Mouse (Mus musculus): ENCODE results near the gene St6galnac1. TPM values are rescaled to one million over a fixed set of nuclear protein-coding genes. Genes with fewer than 3 reads are reported as not detected.
"Not testable (repeated sequence)": the region's sequence is repeated elsewhere in the genome, so short reads cannot be mapped to it uniquely, and the experiment has no call there.

Gene St6galnac1
- total RNA-seq, 2 experiments from 2014 or later = not detected

DNA sequence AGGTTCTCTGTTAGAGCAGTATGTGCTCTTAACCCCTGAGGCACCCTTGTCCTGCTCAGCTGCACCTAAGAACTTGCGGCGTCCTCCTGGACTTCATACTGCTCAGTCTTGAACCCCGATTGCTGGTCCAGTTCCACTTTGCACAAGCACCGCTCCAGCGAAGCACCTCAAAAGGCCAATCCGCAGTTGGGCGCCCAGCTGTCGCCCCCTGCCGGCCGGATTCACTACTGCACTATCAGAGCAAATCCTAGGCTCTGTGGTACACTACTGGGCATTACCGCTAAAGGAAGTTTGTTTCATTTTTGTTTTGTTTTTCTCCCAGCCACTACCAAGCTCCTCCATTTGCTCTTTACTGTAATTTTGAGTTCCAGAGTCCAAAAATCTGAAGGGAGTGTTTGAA lies 36.9 kb downstream of the St6galnac1 start:
- DNase-seq = no peak
- Histone ChIP-seq H3K4me3 (no peak overlapping the region), H3K27ac (no peak overlapping the region)
- peak; percentile 61 for TF ChIP-seq CTCF (IDR thresholded peaks at IDR 0.05)
- intact Hi-C loops (cut with DNase I) = no loop called here

GRCm38 (mm10) chr11:116732536-116732935 lies 42.8 kb downstream of the St6galnac1 start:
- H3K27ac ChIP-seq = no peak overlapping the region
- no peak for TF ChIP-seq CTCF (IDR thresholded peaks at IDR 0.05)
- H3K4me3 ChIP-seq = no peak overlapping the region
- intact Hi-C loops (cut with DNase I) = no loop called here
- DNase-seq = no peak

DNA sequence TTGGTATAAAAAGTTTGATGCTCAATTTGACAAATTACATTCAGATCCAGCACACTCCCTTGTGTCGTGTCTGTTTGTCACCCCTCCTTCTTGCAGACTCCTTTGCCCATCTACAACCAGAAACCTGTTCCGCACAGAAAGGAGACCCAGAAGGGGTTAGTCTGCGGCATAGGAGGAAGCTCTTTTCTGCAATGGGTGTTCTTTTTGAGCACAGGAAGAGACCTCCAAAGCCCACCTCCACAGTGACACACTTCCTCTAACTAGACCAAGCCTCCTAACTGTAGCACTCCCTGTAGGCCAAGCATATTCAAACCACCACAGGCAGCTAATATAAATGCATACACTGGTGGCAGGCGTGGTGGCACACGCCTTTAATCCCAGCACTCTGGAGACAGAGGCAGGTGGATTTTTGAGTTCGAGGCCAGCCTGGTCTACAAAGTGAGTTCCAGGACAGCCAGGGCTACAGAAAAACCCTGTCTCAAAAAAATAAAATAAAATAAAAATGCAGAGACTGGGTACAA lies 44.2 kb downstream of the St6galnac1 start:
- intact Hi-C loops (cut with DNase I); DNase-seq; H3K27ac ChIP-seq; H3K4me3 ChIP-seq: not testable (repeated sequence)

DNA sequence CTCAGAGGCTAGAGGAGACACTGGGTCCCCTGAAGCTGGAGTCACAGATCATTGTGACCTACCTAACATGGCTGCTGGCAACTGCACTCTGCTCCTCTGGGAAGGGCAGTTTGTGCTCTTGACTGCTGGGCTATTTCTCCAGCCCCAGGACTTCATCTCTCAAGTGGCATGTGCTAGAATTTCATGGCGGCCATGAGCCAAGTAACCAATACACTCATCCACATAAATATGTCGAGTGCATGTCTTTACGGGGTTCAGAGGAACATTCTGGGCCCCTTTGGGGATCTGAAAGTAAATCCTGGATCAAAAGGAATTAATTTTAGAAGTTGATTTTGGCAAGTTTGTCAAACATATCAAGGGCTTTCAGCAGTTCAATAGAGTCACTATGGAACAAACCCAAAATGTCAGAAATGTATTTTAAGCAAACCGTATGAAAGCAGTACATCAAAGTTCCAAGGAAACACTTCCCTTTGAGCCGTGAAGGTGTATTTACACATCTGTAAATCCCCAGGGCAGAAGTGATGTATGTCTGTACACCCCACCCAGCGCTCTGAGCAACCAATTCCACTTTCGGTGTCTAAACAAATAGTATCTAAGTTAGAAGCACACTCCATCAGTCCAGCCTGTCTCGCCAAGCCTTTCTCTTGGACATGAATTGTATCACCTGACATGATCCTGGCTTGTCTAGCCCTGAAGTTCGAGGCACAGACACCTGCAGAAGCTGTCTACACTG lies 45.9 kb downstream of the St6galnac1 start:
- no peak for TF ChIP-seq CTCF (IDR thresholded peaks at IDR 0.05)
- Histone ChIP-seq H3K4me3 (no peak overlapping the region), H3K27ac (no peak overlapping the region)
- DNase-seq = no peak
- intact Hi-C loops (cut with DNase I) = no loop called here

- Histone ChIP-seq H3K27ac (no peak overlapping the region), H3K4me3 (no peak overlapping the region)
- no peak for TF ChIP-seq CTCF (IDR thresholded peaks at IDR 0.05)
- DNase-seq = no peak
- intact Hi-C loops (cut with DNase I) = no loop called here
Measured at GRCm38 (mm10) chr11:116726156-116726555, 49.2 kb downstream of the St6galnac1 start.

DNA sequence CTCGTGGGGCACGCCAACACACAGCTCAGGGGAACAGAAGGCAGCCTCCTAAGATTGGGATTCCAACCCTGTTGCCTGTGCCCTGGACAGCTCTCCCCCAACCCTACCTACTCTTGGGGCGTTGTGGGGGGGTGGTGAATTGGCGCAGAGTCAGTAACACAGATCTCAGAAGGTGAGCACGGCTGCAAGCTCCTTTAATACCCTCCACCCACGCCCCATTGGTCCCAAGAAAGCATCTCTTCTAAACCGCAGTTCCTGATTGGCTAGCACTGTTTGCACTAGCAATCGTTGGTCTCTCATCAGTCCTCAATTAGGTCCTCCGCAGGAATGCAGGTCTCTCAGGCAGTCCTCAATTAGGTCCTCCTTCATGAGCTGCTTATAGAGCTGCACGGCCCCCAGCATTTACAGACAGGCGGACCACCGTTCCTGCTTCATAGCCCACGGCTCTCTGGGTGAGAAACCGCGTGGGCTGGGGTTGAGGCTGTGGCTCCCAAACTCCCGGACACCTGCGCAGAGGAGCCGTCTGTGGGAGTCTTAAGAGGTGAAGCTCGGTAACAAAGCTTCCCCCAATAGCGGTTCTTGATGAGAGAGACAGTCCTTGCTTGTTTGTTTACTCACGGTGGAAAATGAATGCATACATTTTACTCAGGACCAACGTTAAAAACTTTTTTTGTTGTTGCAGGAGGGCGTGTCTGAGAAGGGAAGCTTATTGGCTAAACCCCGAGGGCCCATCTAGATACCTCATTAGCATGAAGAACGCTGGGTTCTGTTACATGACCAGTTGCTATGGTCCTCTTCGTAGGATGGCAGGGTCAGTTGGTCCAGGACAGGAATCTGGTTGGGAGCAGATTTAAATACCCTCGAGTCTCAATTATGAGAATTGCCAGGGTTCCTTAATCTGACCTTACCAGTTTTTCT lies 50.0 kb downstream of the St6galnac1 start:
- intact Hi-C loops (cut with DNase I) = no loop called here
- DNase-seq = no peak
- TF ChIP-seq CTCF (IDR thresholded peaks at IDR 0.05) = no peak
- H3K4me3 ChIP-seq = no peak overlapping the region
- no peak overlapping the region for H3K27ac ChIP-seq

DNA sequence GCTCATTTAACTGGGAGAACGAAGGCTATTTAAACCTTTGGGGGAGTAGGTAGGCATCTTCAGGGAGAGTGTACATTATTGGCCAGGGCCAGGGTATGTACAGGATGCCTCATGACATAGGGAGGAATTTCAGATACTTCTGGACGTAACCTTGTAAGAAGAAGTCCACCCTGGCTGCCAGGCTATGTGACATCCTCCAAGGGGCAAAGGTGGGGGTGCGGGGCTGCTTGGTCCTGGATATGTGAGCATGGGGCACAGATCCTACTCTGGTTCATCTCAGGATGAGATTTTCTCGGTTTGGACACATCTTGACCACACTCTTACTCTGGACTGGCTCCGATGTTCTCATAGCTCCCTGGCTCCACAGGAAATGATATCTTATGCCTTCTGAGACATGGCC lies 52.2 kb downstream of the St6galnac1 start:
- H3K4me3 ChIP-seq = no peak overlapping the region
- intact Hi-C loops (cut with DNase I) = no loop called here
- H3K27ac ChIP-seq = peak overlapping the region; percentile 78; the same call in 1 of the 2 replicates
- TF ChIP-seq CTCF (IDR thresholded peaks at IDR 0.05) = no peak
- DNase-seq = no peak

DNA sequence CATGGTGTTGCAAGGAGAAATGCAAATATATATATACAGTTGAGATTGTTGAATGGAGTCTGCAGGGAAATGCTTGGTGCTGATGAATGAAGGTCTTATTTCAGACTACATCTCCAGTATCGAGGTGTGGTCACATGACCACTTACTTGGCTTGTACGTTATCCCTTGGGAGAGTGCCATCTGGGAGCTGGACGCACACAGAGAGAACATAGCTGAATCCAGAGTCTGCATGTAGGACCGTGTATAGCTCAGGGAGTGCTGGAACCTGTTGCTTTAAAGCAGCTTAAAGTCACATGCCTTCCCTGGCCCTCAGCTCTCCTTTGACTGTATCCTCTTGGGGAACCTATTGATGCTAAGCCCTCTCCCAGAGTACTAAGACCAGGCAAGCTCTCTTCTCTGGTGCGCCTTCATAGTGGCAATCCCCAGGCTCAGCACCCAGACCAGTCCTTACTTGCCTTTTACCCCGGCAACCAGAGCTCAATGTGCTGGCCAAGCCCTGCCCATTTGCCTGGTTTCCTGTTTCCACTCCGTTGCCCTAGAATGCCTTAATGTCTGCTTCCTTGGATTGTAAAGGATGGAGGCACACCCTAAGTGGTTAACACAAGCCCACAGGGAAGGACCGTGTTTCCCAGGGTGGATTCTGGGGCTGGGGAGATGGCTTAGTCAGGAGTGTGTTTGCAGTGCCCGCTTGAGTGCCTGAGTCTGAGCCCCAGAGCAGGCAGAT lies 53.6 kb downstream of the St6galnac1 start:
- intact Hi-C loops (cut with DNase I) = no loop called here
- Histone ChIP-seq H3K27ac (peak overlapping the region; percentile 78), H3K4me3 (no peak overlapping the region)
- no peak for TF ChIP-seq CTCF (IDR thresholded peaks at IDR 0.05)
- no peak for DNase-seq

DNA sequence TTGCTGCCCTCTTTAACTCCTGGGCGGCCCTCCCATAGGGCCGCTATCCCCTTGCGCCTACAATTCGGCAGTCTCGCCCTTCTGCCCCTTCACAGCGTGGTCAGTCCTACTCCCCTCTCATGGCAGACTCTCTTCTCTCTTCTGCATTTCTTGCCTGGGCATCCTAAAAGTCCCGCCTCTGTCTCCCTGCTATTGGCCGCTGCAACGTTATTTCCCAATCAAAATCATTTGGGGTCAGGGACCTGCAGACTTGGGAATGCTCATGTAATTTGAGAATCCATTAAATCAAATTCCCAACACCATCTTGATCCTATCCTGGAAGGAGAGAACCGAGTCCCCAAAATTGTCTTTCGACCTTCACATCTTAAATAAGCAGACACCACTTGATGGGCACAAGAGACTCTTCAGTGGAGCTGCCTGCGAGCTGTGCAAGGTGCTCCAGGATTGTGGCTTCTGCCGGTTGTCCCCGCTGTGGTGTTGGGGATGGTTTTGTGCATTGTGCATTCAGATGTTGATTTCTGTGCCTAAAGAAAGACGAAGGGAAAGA lies 54.9 kb downstream of the St6galnac1 start:
- Histone ChIP-seq H3K27ac (no peak overlapping the region), H3K4me3 (no peak overlapping the region)
- intact Hi-C loops (cut with DNase I) = no loop called here
- DNase-seq = no peak
- no peak for TF ChIP-seq CTCF (IDR thresholded peaks at IDR 0.05)

Other genes starting within 250 kb of the St6galnac1 start
- 1 to 10 TPM in 1 of 2 experiments, under 1 TPM in 1; 0.36 to 1.7 TPM for gene Sphk1, start 244.6 kb downstream of the St6galnac1 start, total RNA-seq (2021)
- gene Ube2o, start 194.1 kb downstream of the St6galnac1 start, total RNA-seq (2021) = 10 to 100 TPM; 19.4 to 22.9 TPM
- gene Aanat, start 189.1 kb downstream of the St6galnac1 start, total RNA-seq (2021) = not detected
- gene Rhbdf2, start 148.5 kb downstream of the St6galnac1 start, total RNA-seq (2021) = 10 to 100 TPM; 11.6 to 14.4 TPM
- gene Prcd, start 122.0 kb downstream of the St6galnac1 start, total RNA-seq (2021) = 1 to 10 TPM in 1 of 2 experiments, not detected in 1; 1.0 TPM
- 10 to 100 TPM in 1 of 2 experiments, 1 to 10 TPM in 1; 9.6 to 14.7 TPM for gene Cygb, start 121.2 kb downstream of the St6galnac1 start, total RNA-seq (2021)
- 10 to 100 TPM in 1 of 2 experiments, 1 to 10 TPM in 1; 6.7 to 12.7 TPM for gene Mxra7, start 52.5 kb upstream of the St6galnac1 start, total RNA-seq (2021)
- gene Mettl23, start 67.8 kb upstream of the St6galnac1 start, total RNA-seq (2021) = 10 to 100 TPM; 35.4 to 42.9 TPM
- gene Jmjd6, start 67.9 kb upstream of the St6galnac1 start, total RNA-seq (2021) = 10 to 100 TPM; 21.7 to 30.4 TPM
- gene Mfsd11, start 76.9 kb upstream of the St6galnac1 start, total RNA-seq (2021) = 10 to 100 TPM; 21.5 to 23.9 TPM
- gene Srsf2, start 77.6 kb upstream of the St6galnac1 start, total RNA-seq (2021) = 10 to 100 TPM; 81.8 to 84.8 TPM
- not detected for gene Mgat5b, start 143.4 kb upstream of the St6galnac1 start, total RNA-seq (2021)